Mouse (Mus musculus): ENCODE measurements around the gene Creg1. TPM values are rescaled to one million over a fixed set of nuclear protein-coding genes. Genes with fewer than 3 reads are reported as not detected.

Creg1 gene
- polyA plus RNA-seq, 1 experiment from 2014 or later, result 89.9 TPM

- Histone ChIP-seq H3K9me3 (replicated peaks; ENCODE audit: low read length) (no peaks in the 10 kb centered on the region), H3K4me2 (ENCODE audit: low read length) (no peak overlapping the region)
- 78% methylated on average over 10 of the region's 10 CpGs for WGBS
These were observed 6.7 kb downstream of the Creg1 start for GRCm38 (mm10) chr1:165770181-165770759.

DNA sequence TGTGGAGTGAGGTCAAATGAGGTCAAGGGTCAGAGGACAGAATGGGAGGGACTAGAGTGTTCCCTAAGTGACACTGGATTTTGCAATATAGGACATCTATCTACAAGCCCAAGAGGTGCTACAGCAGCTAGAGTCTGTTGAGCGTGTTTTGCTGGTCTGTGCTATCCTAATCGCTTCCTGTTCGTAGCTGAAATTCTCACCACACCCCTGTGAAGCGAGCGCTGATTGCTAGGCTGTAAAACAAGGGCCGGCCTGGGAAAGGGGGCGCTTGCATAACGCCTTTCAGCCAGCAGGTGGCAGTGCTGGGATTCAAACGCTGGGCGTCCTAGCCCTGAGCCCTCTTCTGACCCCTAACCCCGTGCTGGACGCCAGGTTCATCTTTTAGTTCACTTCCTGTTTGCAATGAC is 7.9 kb downstream of the Creg1 start:
- Histone ChIP-seq H3K27me3 (ENCODE audit: insufficient read depth, low read length) (no peaks in the 10 kb centered on the region), H3K9ac (ENCODE audit: low read depth, low read length) (no peak overlapping the region), H3K4me2 (ENCODE audit: low read length) (peak overlapping the region; percentile 6; the same call in 1 of the 2 replicates), H3K4me3 (replicated peaks; ENCODE audit: low read depth, low read length) (no peak overlapping the region), H3K4me1 (replicated peaks; ENCODE audit: insufficient read depth, low read length) (no peaks in the 10 kb centered on the region), H3K36me3 (ENCODE audit: insufficient read depth, low read length) (0 out of 2 replicates have a peak, but pooled peaks cover 7% of the 10 kb centered on the region), H3K27ac (no peak overlapping the region), H3K9me3 (replicated peaks; ENCODE audit: low read length) (no peaks in the 10 kb centered on the region)
- TF ChIP-seq CTCF (IDR thresholded peaks at IDR 0.05; ENCODE audit: low read depth), result peak; percentile 93
- whole genome bisulfite sequencing, result 3% methylated on average over 12 of the region's 12 CpGs
- ATAC-seq (replicated peaks; ENCODE audit: low FRiP score, low read depth) (peak; percentile 62; the same call in 1 of the 2 replicates), DNase-seq (ENCODE audit: low spot score) (peak; percentile 89)

More at GRCm38 (mm10) chr1:165770181-165770759, 6.7 kb downstream of the Creg1 start:
- no peak overlapping the region for H3K9ac ChIP-seq (ENCODE audit: low read depth, low read length)
- ATAC-seq (replicated peaks; ENCODE audit: low FRiP score, low read depth), result no peak
- H3K36me3 ChIP-seq (ENCODE audit: insufficient read depth, low read length), result 0 out of 2 replicates have a peak, but pooled peaks cover 7% of the 10 kb centered on the region
- H3K27ac ChIP-seq, result no peak overlapping the region
- no peaks in the 10 kb centered on the region for H3K27me3 ChIP-seq (ENCODE audit: insufficient read depth, low read length)
- no peak overlapping the region for H3K4me3 ChIP-seq (replicated peaks; ENCODE audit: low read depth, low read length)
- DNase-seq (ENCODE audit: low spot score), result no peak
- no peaks in the 10 kb centered on the region; the same call in 1 of the 2 replicates for H3K4me1 ChIP-seq (replicated peaks; ENCODE audit: insufficient read depth, low read length)
- TF ChIP-seq CTCF (IDR thresholded peaks at IDR 0.05; ENCODE audit: low read depth), result no peak

GRCm38 (mm10) chr1:165771998-165772397 is 8.5 kb downstream of the Creg1 start:
- peak overlapping the region; percentile 6; the same call in 1 of the 2 replicates for H3K4me2 ChIP-seq (ENCODE audit: low read length)
- no peaks in the 10 kb centered on the region for H3K4me1 ChIP-seq (replicated peaks; ENCODE audit: insufficient read depth, low read length)
- no peak overlapping the region for H3K4me3 ChIP-seq (replicated peaks; ENCODE audit: low read depth, low read length)
- no peak for DNase-seq (ENCODE audit: low spot score)
- H3K9ac ChIP-seq (ENCODE audit: low read depth, low read length), result no peak overlapping the region
- H3K36me3 ChIP-seq (ENCODE audit: insufficient read depth, low read length), result 0 out of 2 replicates have a peak, but pooled peaks cover 7% of the 10 kb centered on the region
- no peak for TF ChIP-seq CTCF (IDR thresholded peaks at IDR 0.05; ENCODE audit: low read depth)
- no peak overlapping the region for H3K27ac ChIP-seq
- WGBS, result 57% methylated on average over 9 of the region's 9 CpGs
- ATAC-seq (replicated peaks; ENCODE audit: low FRiP score, low read depth), result no peak
- H3K27me3 ChIP-seq (ENCODE audit: insufficient read depth, low read length), result no peaks in the 10 kb centered on the region
- no peaks in the 10 kb centered on the region for H3K9me3 ChIP-seq (replicated peaks; ENCODE audit: low read length)

GRCm38 (mm10) chr1:165775518-165776294 is 12.2 kb downstream of the Creg1 start:
- no peak overlapping the region for H3K4me3 ChIP-seq (replicated peaks; ENCODE audit: low read depth, low read length)
- H3K4me2 ChIP-seq (ENCODE audit: low read length), result no peak overlapping the region
- TF ChIP-seq CTCF (IDR thresholded peaks at IDR 0.05; ENCODE audit: low read depth), result peak; percentile 86
- 46% methylated on average over 19 of the region's 19 CpGs for WGBS
- no peak overlapping the region for H3K9ac ChIP-seq (ENCODE audit: low read depth, low read length)
- no peaks in the 10 kb centered on the region for H3K27me3 ChIP-seq (ENCODE audit: insufficient read depth, low read length)
- no peaks in the 10 kb centered on the region for H3K9me3 ChIP-seq (replicated peaks; ENCODE audit: low read length)
- H3K4me1 ChIP-seq (replicated peaks; ENCODE audit: insufficient read depth, low read length), result no peaks in the 10 kb centered on the region
- no peak overlapping the region for H3K27ac ChIP-seq
- DNase-seq (ENCODE audit: low spot score) (peak; percentile 84), ATAC-seq (replicated peaks; ENCODE audit: low FRiP score, low read depth) (0 out of 2 replicates have a peak, but pooled peaks have one; percentile 25)
- H3K36me3 ChIP-seq (ENCODE audit: insufficient read depth, low read length), result 0 out of 2 replicates have a peak, but pooled peaks cover 7% of the 10 kb centered on the region

- peak; percentile 72 for TF ChIP-seq CTCF (IDR thresholded peaks at IDR 0.05; ENCODE audit: low read depth)
- DNase-seq (ENCODE audit: low spot score) (peak; percentile 83), ATAC-seq (replicated peaks; ENCODE audit: low FRiP score, low read depth) (peak; percentile 59)
- Histone ChIP-seq H3K9me3 (replicated peaks; ENCODE audit: low read length) (no peaks in the 10 kb centered on the region), H3K4me2 (ENCODE audit: low read length) (peak overlapping the region; percentile 83), H3K27ac (no peak overlapping the region), H3K4me1 (replicated peaks; ENCODE audit: insufficient read depth, low read length) (no peaks in the 10 kb centered on the region), H3K27me3 (ENCODE audit: insufficient read depth, low read length) (no peaks in the 10 kb centered on the region), H3K4me3 (replicated peaks; ENCODE audit: low read depth, low read length) (peak overlapping the region; percentile 33), H3K9ac (ENCODE audit: low read depth, low read length) (peak overlapping the region; percentile 45; the same call in 1 of the 2 replicates), H3K36me3 (ENCODE audit: insufficient read depth, low read length) (no peaks in the 10 kb centered on the region)
- 3% methylated on average over 13 of the region's 13 CpGs for WGBS
These were observed 16.5 kb downstream of the Creg1 start for GRCm38 (mm10) chr1:165779954-165780585.

DNA sequence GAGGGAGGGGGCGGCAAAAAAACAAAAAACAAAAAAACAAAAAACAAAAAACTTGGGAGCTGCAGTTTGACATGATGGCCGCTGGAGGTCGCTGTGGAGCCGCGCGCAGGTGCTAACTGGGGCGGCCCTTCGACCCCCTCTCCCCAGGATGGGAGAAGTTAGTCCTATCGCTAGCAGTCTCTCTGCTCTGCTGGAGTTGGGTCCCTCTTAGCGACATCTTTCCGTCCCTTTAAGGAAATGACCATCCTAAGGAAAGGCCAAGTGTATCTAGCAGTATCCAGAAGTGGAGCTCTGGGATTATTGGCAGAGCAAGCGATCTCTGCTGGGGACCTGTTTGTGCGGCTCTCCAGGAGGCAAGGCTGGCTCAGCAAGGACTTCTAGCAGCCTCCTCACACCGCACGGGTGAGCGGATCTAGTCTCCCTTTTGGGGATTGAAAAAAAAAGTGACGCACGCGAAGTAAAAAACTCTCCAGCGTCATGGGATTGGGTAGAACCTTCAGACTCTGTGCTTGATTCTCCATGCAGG is 17.1 kb downstream of the Creg1 start:
- no peaks in the 10 kb centered on the region for H3K27me3 ChIP-seq (ENCODE audit: insufficient read depth, low read length)
- no peaks in the 10 kb centered on the region for H3K9me3 ChIP-seq (replicated peaks; ENCODE audit: low read length)
- peak overlapping the region; percentile 45; the same call in 1 of the 2 replicates for H3K9ac ChIP-seq (ENCODE audit: low read depth, low read length)
- H3K27ac ChIP-seq, result no peak overlapping the region
- ATAC-seq (replicated peaks; ENCODE audit: low FRiP score, low read depth), result peak; percentile 57
- 4% methylated on average over 20 of the region's 20 CpGs for WGBS
- no peaks in the 10 kb centered on the region for H3K4me1 ChIP-seq (replicated peaks; ENCODE audit: insufficient read depth, low read length)
- peak; percentile 57 for DNase-seq (ENCODE audit: low spot score)
- H3K4me3 ChIP-seq (replicated peaks; ENCODE audit: low read depth, low read length), result peak overlapping the region; percentile 33
- TF ChIP-seq CTCF (IDR thresholded peaks at IDR 0.05; ENCODE audit: low read depth), result peak; percentile 91
- H3K4me2 ChIP-seq (ENCODE audit: low read length), result peak overlapping the region; percentile 83
- no peaks in the 10 kb centered on the region for H3K36me3 ChIP-seq (ENCODE audit: insufficient read depth, low read length)
